Mouse (Mus musculus) yolk sac, embryonic 10.5 days (tissue): ENCODE data around the gene Rpl36-ps4.
"Not testable (repeated sequence)": the region's sequence is repeated elsewhere in the genome, so short reads cannot be mapped to it uniquely, and the experiment has no call there.

Experiments
- DNase-seq: peaks from one replicate; pipeline ENCODE4 v3.0.0-alpha.2; 2017; ENCODE audit warnings: low spot score

Rpl36-ps4 gene

DNA sequence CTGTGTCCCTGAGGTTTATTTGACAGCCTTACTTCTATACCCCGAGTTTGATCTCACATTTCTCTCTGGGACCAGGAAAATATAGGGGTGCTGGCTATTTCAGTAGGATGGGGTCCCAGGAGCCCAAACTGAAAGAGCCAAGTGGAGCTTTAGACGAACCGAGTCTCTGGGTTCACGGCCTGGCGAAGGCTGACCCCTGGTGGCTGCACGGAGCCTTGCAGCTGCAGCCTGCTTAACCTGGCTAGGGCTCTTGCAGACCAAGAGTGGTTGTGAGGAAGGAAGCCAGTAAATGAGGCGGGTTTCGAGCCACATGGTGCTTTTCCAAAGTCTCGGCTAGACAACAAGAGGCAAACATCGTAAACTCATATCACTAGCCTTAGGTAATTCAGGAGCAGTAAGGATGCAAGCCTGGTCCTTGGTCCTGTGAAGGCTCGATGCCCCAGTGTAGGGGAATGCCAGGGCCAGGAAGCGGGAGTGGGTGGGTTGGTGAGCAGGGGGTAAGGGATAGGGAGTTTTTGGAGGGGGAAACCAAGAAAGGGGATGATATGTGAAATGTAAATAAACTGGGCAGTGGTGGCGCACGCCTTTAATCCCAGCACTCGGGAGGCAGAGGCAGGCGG, 28.3 kb downstream of the Rpl36-ps4 start:
- DNase-seq, result peak; percentile 60

GRCm38 (mm10) chr17:87954618-87955124, 33.9 kb downstream of the Rpl36-ps4 start:
- not testable (repeated sequence) for DNase-seq

- DNase-seq, result no peak
Observed at GRCm38 (mm10) chr17:87957096-87957840, 36.5 kb downstream of the Rpl36-ps4 start.

GRCm38 (mm10) chr17:87958283-87958682, 37.5 kb downstream of the Rpl36-ps4 start:
- DNase-seq, result no peak

GRCm38 (mm10) chr17:87959406-87959805, 38.6 kb downstream of the Rpl36-ps4 start:
- DNase-seq, result not testable (repeated sequence)

- DNase-seq, result not testable (repeated sequence)
Observed at GRCm38 (mm10) chr17:87959931-87960330, 39.2 kb downstream of the Rpl36-ps4 start.

DNA sequence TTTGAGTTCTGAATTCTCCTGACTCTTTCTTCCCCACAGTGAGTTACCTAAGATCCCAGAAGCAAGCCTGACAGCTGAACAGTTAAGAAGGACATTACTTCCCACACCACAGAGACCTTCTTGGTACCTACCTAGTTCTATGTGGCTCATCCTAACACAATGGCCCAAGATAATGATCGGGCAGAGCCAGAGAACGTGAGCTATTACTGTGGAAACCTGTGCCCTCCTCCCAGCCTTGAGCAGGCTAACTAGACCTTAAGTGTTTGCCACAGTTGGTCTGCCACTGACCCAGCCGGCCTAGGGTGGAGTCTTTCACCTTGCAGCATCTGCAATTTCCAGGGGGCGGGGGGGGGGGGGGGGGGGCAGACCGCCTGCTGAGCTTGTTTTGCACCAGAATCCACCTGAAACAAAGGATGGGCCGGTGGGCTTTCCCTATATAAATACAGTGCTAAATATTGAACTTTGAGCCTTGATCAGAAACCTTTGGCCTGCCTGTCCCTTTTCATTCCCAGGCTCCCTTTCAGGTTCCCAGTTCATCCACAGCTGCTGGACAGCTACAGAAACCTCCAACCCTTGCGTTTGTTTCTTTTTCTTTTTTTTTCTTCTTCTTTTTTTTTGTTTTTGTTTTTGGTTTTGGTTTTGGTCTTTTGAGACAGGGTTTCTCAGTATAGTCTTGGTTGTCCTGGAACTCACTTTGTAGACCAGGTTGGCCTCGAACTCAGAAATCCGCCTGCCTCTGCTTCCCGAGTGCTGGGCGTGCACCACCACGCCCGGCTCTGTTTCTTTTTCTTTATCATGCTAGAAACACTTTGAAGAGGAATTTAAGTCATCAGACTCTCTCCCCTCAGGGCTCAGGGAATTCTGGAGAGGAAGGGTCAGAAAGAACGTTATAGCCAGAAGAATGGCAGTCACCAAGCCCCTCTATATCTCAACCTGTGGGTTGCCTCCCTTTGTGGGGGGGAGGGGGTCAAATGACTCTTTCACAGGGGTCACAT, 42.6 kb downstream of the Rpl36-ps4 start:
- no peak for DNase-seq

DNA sequence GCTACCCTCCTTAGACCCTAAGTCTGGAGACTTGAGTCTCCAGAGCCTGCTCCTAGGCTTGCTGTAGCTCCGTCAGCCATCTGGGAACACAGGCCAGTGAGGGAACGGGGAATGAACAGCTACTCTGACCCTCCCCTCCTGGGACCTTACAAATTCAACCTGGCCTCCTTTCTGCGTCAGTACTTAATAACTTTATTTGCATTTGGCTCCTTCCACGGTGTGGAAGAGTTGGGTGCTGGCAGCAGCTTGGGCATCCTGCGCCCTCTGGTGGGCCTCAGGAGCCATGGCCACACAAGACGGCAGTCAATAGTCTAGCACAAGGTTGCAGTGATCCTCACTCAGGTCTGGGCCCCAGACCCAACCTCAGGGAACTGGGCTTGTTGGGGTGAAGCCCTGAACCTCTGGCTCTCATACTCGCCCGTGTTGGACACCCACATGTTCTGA, 47.7 kb downstream of the Rpl36-ps4 start:
- DNase-seq, result not testable (repeated sequence)
